Mouse (Mus musculus) kidney, adult 2 months (tissue): Measurements from ENCODE around the gene Slc16a9.

Experiments used
- CTCF ChIP-seq: fragments of 200-500 bp; conservative IDR thresholded peaks from 2 replicates; pipeline ENCODE4 v1.5.1; 2011; ENCODE audit warnings: low read depth, mild to moderate bottlenecking, control low read depth, low read length, moderate library complexity, mixed read lengths; ENCODE audit not compliant: insufficient read depth, insufficient read length
- POLR2A ChIP-seq: fragments of 200-500 bp; IDR thresholded peaks from one replicate; pipeline ENCODE4 v1.6.1; 2011; ENCODE audit warnings: low read depth, low read length, control low read depth

DNA sequence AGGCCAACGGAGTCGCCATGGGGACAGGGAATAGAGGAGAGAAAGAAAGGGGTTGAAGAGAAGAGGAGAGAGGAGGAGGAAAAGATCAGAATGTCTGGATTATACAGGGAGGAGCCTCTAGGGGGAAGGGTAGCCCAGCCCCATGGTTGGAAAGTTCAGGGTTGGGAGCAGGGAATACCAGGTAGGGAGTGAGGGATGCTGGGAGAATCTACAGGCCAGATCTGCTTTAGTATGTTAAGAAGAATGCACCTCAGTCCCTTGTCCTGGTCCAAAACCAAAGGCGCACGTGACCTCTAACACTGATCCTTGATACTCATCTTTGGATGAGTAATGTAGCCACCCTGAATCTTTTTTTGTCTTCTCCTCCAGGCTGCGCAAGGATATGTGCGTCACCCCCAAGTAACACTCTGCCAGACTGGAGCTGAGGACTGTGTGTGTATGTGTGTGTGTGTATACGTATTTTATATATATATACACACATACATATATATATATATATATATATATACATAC lies 45.9 kb upstream of the Slc16a9 start:
- TF ChIP-seq CTCF (no peak), POLR2A (no peak)
